Mouse (Mus musculus): ENCODE data around the gene Acap1. TPM values are rescaled to one million over a fixed set of nuclear protein-coding genes. Genes with fewer than 3 reads are reported as not detected.

Acap1 gene
- polyA plus RNA-seq, 1 experiment from 2014 or later, result 1.4 TPM

GRCm38 (mm10) chr11:69884240-69884639 is 11.1 kb downstream of the Acap1 start:
- Histone ChIP-seq H3K27ac (peak overlapping the region; percentile 40; the same call in 1 of the 2 replicates), H3K36me3 (no peaks in the 10 kb centered on the region)

GRCm38 (mm10) chr11:69883527-69884151 is 11.7 kb downstream of the Acap1 start:
- Histone ChIP-seq H3K27ac (no peak overlapping the region), H3K9me3 (no peaks in the 10 kb centered on the region), H3K27me3 (ENCODE audit: insufficient read depth, poor library complexity, severe bottlenecking) (peaks cover 22% of the 10 kb centered on the region), H3K4me3 (no peak overlapping the region), H3K36me3 (no peaks in the 10 kb centered on the region), H3K4me1 (replicated peaks) (peaks cover 45% of the 10 kb centered on the region)
- 91% methylated on average over 8 of the region's 8 CpGs for WGBS
- no peak for DNase-seq (ENCODE audit: low spot score)

More at GRCm38 (mm10) chr11:69884240-69884639, 11.1 kb downstream of the Acap1 start:
- H3K4me1 ChIP-seq (replicated peaks), result peaks cover 39% of the 10 kb centered on the region
- no peak overlapping the region for H3K4me3 ChIP-seq
- H3K27me3 ChIP-seq (ENCODE audit: insufficient read depth, poor library complexity, severe bottlenecking), result peaks cover 18% of the 10 kb centered on the region
- no peaks in the 10 kb centered on the region for H3K9me3 ChIP-seq
- 80% methylated on average over 9 of the region's 9 CpGs for WGBS
- DNase-seq (ENCODE audit: low spot score), result no peak

GRCm38 (mm10) chr11:69883066-69883465 is 12.3 kb downstream of the Acap1 start:
- H3K27me3 ChIP-seq (ENCODE audit: insufficient read depth, poor library complexity, severe bottlenecking), result peaks cover 22% of the 10 kb centered on the region
- no peak overlapping the region for H3K27ac ChIP-seq
- no peak overlapping the region for H3K4me3 ChIP-seq
- no peaks in the 10 kb centered on the region for H3K9me3 ChIP-seq
- no peaks in the 10 kb centered on the region for H3K36me3 ChIP-seq
- peaks cover 50% of the 10 kb centered on the region for H3K4me1 ChIP-seq (replicated peaks)
- WGBS, result 67% methylated on average over 4 of the region's 4 CpGs
- peak; percentile 27 for DNase-seq (ENCODE audit: low spot score)

- Histone ChIP-seq H3K27me3 (ENCODE audit: insufficient read depth, poor library complexity, severe bottlenecking) (peaks cover 22% of the 10 kb centered on the region), H3K36me3 (no peaks in the 10 kb centered on the region), H3K27ac (peak overlapping the region; percentile 87), H3K4me3 (peak overlapping the region; percentile 62), H3K9me3 (no peaks in the 10 kb centered on the region), H3K4me1 (replicated peaks) (peaks cover 61% of the 10 kb centered on the region)
- WGBS, result 62% methylated on average over 21 of the region's 21 CpGs
- DNase-seq (ENCODE audit: low spot score), result no peak
Measured at GRCm38 (mm10) chr11:69881787-69882670, 13.3 kb downstream of the Acap1 start.

GRCm38 (mm10) chr11:69880853-69881603 is 14.3 kb downstream of the Acap1 start, which contains the start of gene Kctd11:
Kctd11 (minus strand) TSS chr11:69881406.
- WGBS, result under 1% methylated on average over 46 of the region's 46 CpGs
- no peaks in the 10 kb centered on the region for H3K36me3 ChIP-seq
- peak within 1 kb of the TSS; percentile 87 for H3K27ac ChIP-seq
- H3K27me3 ChIP-seq (ENCODE audit: insufficient read depth, poor library complexity, severe bottlenecking), result peaks cover 22% of the 10 kb centered on the region
- no peaks in the 10 kb centered on the region for H3K9me3 ChIP-seq
- peak within 1 kb of the TSS; percentile 62 for H3K4me3 ChIP-seq
- peak; percentile 87 for DNase-seq (ENCODE audit: low spot score)
- H3K4me1 ChIP-seq (replicated peaks), result peaks cover 71% of the 10 kb centered on the region

GRCm38 (mm10) chr11:69880506-69880852 is 14.9 kb downstream of the Acap1 start:
- no peaks in the 10 kb centered on the region for H3K9me3 ChIP-seq
- peaks cover 71% of the 10 kb centered on the region for H3K4me1 ChIP-seq (replicated peaks)
- H3K4me3 ChIP-seq, result peak overlapping the region; percentile 62
- peaks cover 22% of the 10 kb centered on the region for H3K27me3 ChIP-seq (ENCODE audit: insufficient read depth, poor library complexity, severe bottlenecking)
- WGBS, result 0% methylated on average over 18 of the region's 18 CpGs
- peak overlapping the region; percentile 87 for H3K27ac ChIP-seq
- DNase-seq (ENCODE audit: low spot score), result no peak
- H3K36me3 ChIP-seq, result no peaks in the 10 kb centered on the region

GRCm38 (mm10) chr11:69879711-69880110 is 15.6 kb downstream of the Acap1 start:
- Histone ChIP-seq H3K4me3 (peak overlapping the region; percentile 62), H3K36me3 (no peaks in the 10 kb centered on the region), H3K9me3 (no peaks in the 10 kb centered on the region), H3K27ac (peak overlapping the region; percentile 87), H3K4me1 (replicated peaks) (peaks cover 71% of the 10 kb centered on the region), H3K27me3 (ENCODE audit: insufficient read depth, poor library complexity, severe bottlenecking) (peaks cover 22% of the 10 kb centered on the region)
- DNase-seq (ENCODE audit: low spot score), result no peak
- WGBS, result 58% methylated on average over 15 of the region's 15 CpGs

- H3K27ac ChIP-seq, result peak overlapping the region; percentile 87; the same call in 1 of the 2 replicates
- WGBS, result 91% methylated on average over 6 of the region's 6 CpGs
- no peaks in the 10 kb centered on the region for H3K36me3 ChIP-seq
- H3K9me3 ChIP-seq, result no peaks in the 10 kb centered on the region
- H3K27me3 ChIP-seq (ENCODE audit: insufficient read depth, poor library complexity, severe bottlenecking), result peaks cover 22% of the 10 kb centered on the region
- peaks cover 65% of the 10 kb centered on the region for H3K4me1 ChIP-seq (replicated peaks)
- DNase-seq (ENCODE audit: low spot score), result no peak
- peak overlapping the region; percentile 62 for H3K4me3 ChIP-seq
Measured at GRCm38 (mm10) chr11:69878952-69879351, 16.4 kb downstream of the Acap1 start.

GRCm38 (mm10) chr11:69878399-69878798 is 16.9 kb downstream of the Acap1 start:
- H3K27ac ChIP-seq, result peak overlapping the region; percentile 31; the same call in 1 of the 2 replicates
- H3K4me3 ChIP-seq, result peak overlapping the region; percentile 62; the same call in 1 of the 2 replicates
- H3K9me3 ChIP-seq, result no peaks in the 10 kb centered on the region
- 84% methylated on average over 3 of the region's 3 CpGs for WGBS
- H3K27me3 ChIP-seq (ENCODE audit: insufficient read depth, poor library complexity, severe bottlenecking), result peaks cover 22% of the 10 kb centered on the region
- H3K4me1 ChIP-seq (replicated peaks), result peaks cover 65% of the 10 kb centered on the region
- H3K36me3 ChIP-seq, result no peaks in the 10 kb centered on the region
- no peak for DNase-seq (ENCODE audit: low spot score)

- no peaks in the 10 kb centered on the region for H3K36me3 ChIP-seq
- no peak for DNase-seq (ENCODE audit: low spot score)
- peaks cover 65% of the 10 kb centered on the region for H3K4me1 ChIP-seq (replicated peaks)
- H3K9me3 ChIP-seq, result no peaks in the 10 kb centered on the region
- WGBS, result 93% methylated on average over 11 of the region's 11 CpGs
- H3K27ac ChIP-seq, result peak within 1 kb of the TSS; percentile 72
- H3K4me3 ChIP-seq, result peak within 1 kb of the TSS; percentile 62
- peaks cover 22% of the 10 kb centered on the region for H3K27me3 ChIP-seq (ENCODE audit: insufficient read depth, poor library complexity, severe bottlenecking)
Measured at GRCm38 (mm10) chr11:69877878-69878277, 17.5 kb downstream of the Acap1 start, which contains the start of gene Tmem95. Tmem95 (minus strand) TSS chr11:69878018.

- Histone ChIP-seq H3K4me3 (peak overlapping the region; percentile 41), H3K9me3 (no peaks in the 10 kb centered on the region), H3K4me1 (replicated peaks) (peaks cover 59% of the 10 kb centered on the region), H3K36me3 (no peaks in the 10 kb centered on the region), H3K27ac (peak overlapping the region; percentile 72), H3K27me3 (ENCODE audit: insufficient read depth, poor library complexity, severe bottlenecking) (peaks cover 15% of the 10 kb centered on the region)
- 2% methylated on average over 12 of the region's 12 CpGs for WGBS
- peak; percentile 88 for DNase-seq (ENCODE audit: low spot score)
Measured at GRCm38 (mm10) chr11:69876867-69877266, 18.5 kb downstream of the Acap1 start.

GRCm38 (mm10) chr11:69876186-69876585 is 19.2 kb downstream of the Acap1 start:
- Histone ChIP-seq H3K36me3 (no peaks in the 10 kb centered on the region), H3K4me3 (no peak overlapping the region), H3K4me1 (replicated peaks) (peaks cover 52% of the 10 kb centered on the region), H3K27me3 (ENCODE audit: insufficient read depth, poor library complexity, severe bottlenecking) (peaks cover 11% of the 10 kb centered on the region), H3K9me3 (no peaks in the 10 kb centered on the region), H3K27ac (peak overlapping the region; percentile 72; the same call in 1 of the 2 replicates)
- no peak for DNase-seq (ENCODE audit: low spot score)
- 71% methylated on average over 7 of the region's 7 CpGs for WGBS

Measured in hindbrain, embryonic 10.5 days (tissue).